Mouse (Mus musculus) CH12.LX (cell line): ENCODE measurements at regions not wholly inside any gene's neighbourhood (a gene's known extent, or its start where the extent isn't known, plus 50 kb on each side); places are given as distances from the start of the nearest gene placed in this dataset.

ENCODE experiments used
- CTCF ChIP-seq, 2 experiments: IDR thresholded peaks in 1 of 2; conservative IDR thresholded peaks in 1 of 2; 2 replicates each; pipeline ENCODE4 v1.5.1; 2011 to 2012; ENCODE audit warnings: low read depth in 2 of 2, low read length in 2 of 2, improper control_type of control experiment in 1 of 2, inconsistent platforms in 1 of 2, mild to moderate bottlenecking in 1 of 2, moderate library complexity in 1 of 2
- ZC3H11A ChIP-seq: IDR thresholded peaks from 2 replicates; pipeline ENCODE4 v1.6.1; 2012; ENCODE audit warnings: low read depth, mild to moderate bottlenecking, inconsistent platforms, low read length, improper control_type of control experiment

- no peak for TF ChIP-seq CTCF (conservative IDR thresholded peaks at IDR 0.05 in 1 of 2, IDR thresholded peaks at IDR 0.05 in 1 of 2; ENCODE audit: low read depth in 2 of 2, low read length in 2 of 2)
- no peak for TF ChIP-seq ZC3H11A
These were observed 793.9 kb downstream of the Inhba start for GRCm38 (mm10) chr13:16805560-16805959.
